In the genomic region with DNA sequence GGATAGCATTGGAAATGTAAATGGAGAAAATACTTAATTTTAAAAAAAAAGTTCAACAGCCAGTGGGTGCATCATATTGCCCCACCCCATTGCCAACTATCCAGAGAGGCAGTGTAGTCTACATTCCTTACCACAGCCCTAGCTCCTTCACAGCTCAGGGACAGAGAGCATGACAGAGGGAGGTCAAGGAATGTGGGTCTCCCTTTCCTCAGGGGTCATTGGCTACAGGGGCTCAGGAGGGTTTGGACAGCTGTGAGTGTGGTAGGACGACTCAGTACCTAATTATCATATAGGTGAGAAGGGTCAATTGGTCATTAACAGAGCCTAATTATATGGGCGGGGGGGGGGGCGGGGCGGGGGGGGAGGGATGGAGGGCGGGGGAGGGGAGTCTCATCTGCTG, we compare ENCODE assay signal across 19 mouse cellular contexts.
"Had no signal": no experiment of that assay in that cellular context is flagged by ENCODE, and none has a peak within 500 bp of the region (broad histone marks: within the 10 kb centered on the region; RNA-seq: fewer than 3 reads in every experiment).

No protein-coding gene starts in this region.

- H3K9ac ChIP-seq: kidney, embryonic 15.5 days; limb, embryonic 12.5 days; limb, embryonic 15.5 days; liver, embryonic 14.5 days; liver, postnatal 0 days; lung, embryonic 15.5 days had no signal

- H3K4me3 ChIP-seq: kidney, embryonic 15.5 days; left cerebral cortex, adult 2 months; limb, embryonic 12.5 days; limb, embryonic 15.5 days; lung, embryonic 15.5 days had no signal

- H3K4me2 ChIP-seq: kidney, embryonic 15.5 days; limb, embryonic 12.5 days; limb, embryonic 15.5 days; liver, embryonic 11.5 days; lung, embryonic 15.5 days had no signal

- H3K36me3 ChIP-seq: kidney, embryonic 15.5 days; limb, embryonic 12.5 days; limb, embryonic 15.5 days; lung, embryonic 15.5 days had no signal

- H3K27me3 ChIP-seq: kidney, embryonic 15.5 days; limb, embryonic 12.5 days; limb, embryonic 15.5 days; lung, embryonic 15.5 days had no signal

- H3K9me3 ChIP-seq: kidney, embryonic 15.5 days; limb, embryonic 12.5 days; limb, embryonic 15.5 days; lung, embryonic 15.5 days had no signal

- ATAC-seq: intestine, postnatal 0 days; liver, postnatal 0 days had no signal

- H3K4me1 ChIP-seq: kidney, embryonic 15.5 days; limb, embryonic 12.5 days; limb, embryonic 15.5 days; lung, embryonic 15.5 days had no signal

- H3K27ac ChIP-seq: kidney, embryonic 15.5 days; left cerebral cortex, adult 2 months; limb, embryonic 12.5 days; limb, embryonic 15.5 days; liver, embryonic 14.5 days; lung, embryonic 15.5 days had no signal

- DNase-seq: kidney, adult 2 months; kidney, postnatal 10 days; kidney, postnatal 36 days; layer of hippocampus, postnatal 36 days; left cerebral cortex, postnatal 4 days; liver, postnatal 0 days; lung, postnatal 10 days; midbrain, embryonic 14.5 days; thymus, adult 2 months; thymus, postnatal 14 days; thymus, postnatal 4 days had no signal
